Mouse (Mus musculus) large intestine, adult 2 months (tissue): Measurements from ENCODE around the gene Hint1. TPM values are rescaled to one million over a fixed set of nuclear protein-coding genes. Genes with fewer than 3 reads are reported as not detected.

Experiments used
- DNase-seq: peaks from one replicate; pipeline ENCODE4 v3.0.0-alpha.2; 2012; ENCODE audit warnings: low read depth, low spot score
- WGBS: fragments of 180-500 bp; shearing (Covaris S2); methylation state at CpG from one replicate; pipeline ENCODE4 v1.1.7; 2018; 5-methylcytosine and 5-hydroxymethylcytosine counted together
- polyA plus RNA-seq: library from polyadenylated mRNA; depleted of rRNA; stranded (reverse); fragments of >200 nt; gene quantifications from 2 replicates; pipeline ENCODE4 v1.2.3, GENCODE M21; 2012

Gene Hint1
- polyA plus RNA-seq, 1 experiment: 577 TPM

- WGBS: under 1% methylated on average over 42 of the region's 42 CpGs
- peak; percentile 95 for DNase-seq
Observed at GRCm38 (mm10) chr11:54860256-54861038, 5.7 kb upstream of the Hint1 start, which contains the start of gene Lyrm7. Gene Lyrm7 (minus strand): TSS chr11:54860916.

GRCm38 (mm10) chr11:54861471-54862420 is 4.4 kb upstream of the Hint1 start:
- DNase-seq: no peak
- 77% methylated on average over 5 of the region's 5 CpGs for WGBS

- no peak for DNase-seq
- 41% methylated on average over 10 of the region's 10 CpGs for WGBS
Observed at GRCm38 (mm10) chr11:54862621-54863520, 3.3 kb upstream of the Hint1 start.

- DNase-seq: no peak
- 50% methylated on average over 6 of the region's 6 CpGs for WGBS
Observed at GRCm38 (mm10) chr11:54865330-54866085, 675 bp upstream of the Hint1 start.

- peak; percentile 85 for DNase-seq
- WGBS: 1% methylated on average over 5 of the region's 5 CpGs
Observed at GRCm38 (mm10) chr11:54867049-54867385, 834 bp downstream of the Hint1 start.

- WGBS: 44% methylated on average over 3 of the region's 3 CpGs
- no peak for DNase-seq
Observed at GRCm38 (mm10) chr11:54867903-54868434, 1.8 kb downstream of the Hint1 start.

- WGBS: 37% methylated on average over 2 of the region's 2 CpGs
- no peak for DNase-seq
Observed at GRCm38 (mm10) chr11:54868445-54868844, 2.3 kb downstream of the Hint1 start.

- 66% methylated on average over 3 of the region's 3 CpGs for WGBS
Observed at GRCm38 (mm10) chr11:54869318-54869717, 3.1 kb downstream of the Hint1 start.

GRCm38 (mm10) chr11:54871831-54872537 is 5.8 kb downstream of the Hint1 start:
- 55% methylated on average over 7 of the region's 7 CpGs for WGBS
- DNase-seq: no peak

More at GRCm38 (mm10) chr11:54869318-54869717, 3.1 kb downstream of the Hint1 start:
- no peak for DNase-seq

- WGBS: 88% methylated on average over 5 of the region's 5 CpGs
- DNase-seq: no peak
Observed at GRCm38 (mm10) chr11:54876031-54876430, 9.8 kb downstream of the Hint1 start.

GRCm38 (mm10) chr11:54878893-54879292 is 12.7 kb downstream of the Hint1 start:
- DNase-seq: no peak
- 65% methylated on average over 6 of the region's 6 CpGs for WGBS

- no peak for DNase-seq
- WGBS: 31% methylated on average over 4 of the region's 4 CpGs
Observed at GRCm38 (mm10) chr11:54879434-54879833, 13.3 kb downstream of the Hint1 start.

GRCm38 (mm10) chr11:54879922-54880321 is 13.7 kb downstream of the Hint1 start:
- 86% methylated on average over 10 of the region's 10 CpGs for WGBS
- DNase-seq: no peak

- 12% methylated on average over 2 of the region's 2 CpGs for WGBS
- DNase-seq: no peak
Observed at GRCm38 (mm10) chr11:54881051-54881474, 14.9 kb downstream of the Hint1 start.

- 74% methylated on average over 8 of the region's 8 CpGs for WGBS
- DNase-seq: no peak
Observed at GRCm38 (mm10) chr11:54882671-54883070, 16.5 kb downstream of the Hint1 start.

- DNase-seq: no peak
- whole genome bisulfite sequencing: 70% methylated on average over 5 of the region's 5 CpGs
Observed at GRCm38 (mm10) chr11:54884197-54884828, 18.1 kb downstream of the Hint1 start.

GRCm38 (mm10) chr11:54884937-54885336 is 18.8 kb downstream of the Hint1 start:
- no peak for DNase-seq
- 12% methylated on average over 5 of the region's 5 CpGs for WGBS
